Mouse (Mus musculus) heart, adult 2 months (tissue): ENCODE results near the gene Kat8. TPM values are rescaled to one million over a fixed set of nuclear protein-coding genes. Genes with fewer than 3 reads are reported as not detected.

Experiments
- DNase-seq, 2 experiments: peaks; one replicate each; pipeline ENCODE4 v3.0.0; 2021
- H3K27ac ChIP-seq: fragments of 200-600 bp; 2 replicates; pipeline ENCODE4 v1.8.1; 2022
- H3K27me3 ChIP-seq: fragments of 200-500 bp; 2 replicates; pipeline ENCODE4 v1.6.1; 2012; ENCODE audit warnings: mild to moderate bottlenecking, low read length, inconsistent platforms, mixed read lengths; ENCODE audit not compliant: control insufficient read depth, insufficient read depth
- H3K36me3 ChIP-seq: fragments of 200-500 bp; 2 replicates; pipeline ENCODE4 v1.6.1; 2012; ENCODE audit warnings: low read length, inconsistent platforms; ENCODE audit not compliant: control insufficient read depth, insufficient read depth
- H3K4me1 ChIP-seq: fragments of 200-500 bp; 2 replicates; pipeline ENCODE4 v1.6.1; 2011; ENCODE audit warnings: low read length; ENCODE audit not compliant: control insufficient read depth, insufficient read depth
- H3K4me3 ChIP-seq: fragments of 200-600 bp; 2 replicates; pipeline ENCODE4 v1.8.1; 2022
- H3K79me2 ChIP-seq: fragments of 200-500 bp; replicated peaks from 2 replicates; pipeline ENCODE4 v1.6.1; 2012; ENCODE audit warnings: mild to moderate bottlenecking, inconsistent platforms, low read length, moderate library complexity, mixed read lengths; ENCODE audit not compliant: control insufficient read depth, insufficient read depth
- H3K9ac ChIP-seq: fragments of 200-500 bp; 2 replicates; pipeline ENCODE4 v1.6.1; 2012; ENCODE audit warnings: low read depth, mild to moderate bottlenecking, control low read depth, inconsistent platforms, low read length, mixed read lengths
- CTCF ChIP-seq: fragments of 200-600 bp; IDR thresholded peaks from 2 replicates; pipeline ENCODE4 v1.8.1; 2022; ENCODE audit warnings: antibody characterized with exemption, mild to moderate bottlenecking, moderate library complexity
- EP300 ChIP-seq: fragments of 200-500 bp; IDR thresholded peaks from 2 replicates; pipeline ENCODE4 v1.6.1; 2011; ENCODE audit warnings: low read depth, low read length, control low read depth; ENCODE audit not compliant: insufficient read depth
- POLR2A ChIP-seq: fragments of 200-500 bp; IDR thresholded peaks from 2 replicates; pipeline ENCODE4 v1.6.1; 2011; ENCODE audit warnings: mild to moderate bottlenecking, low read depth, low read length, control low read depth; ENCODE audit not compliant: insufficient read depth
- WGBS: fragments of 180-500 bp; shearing (Covaris S2); methylation state at CpG from one replicate; pipeline ENCODE4 v1.1.7; 2018; 5-methylcytosine and 5-hydroxymethylcytosine counted together
- intact Hi-C: fragments of 180-260 bp; cut with DNase I; formaldehyde crosslinking; loops from one replicate; pipeline ENCODE4 v1.15.1; 2025
- polyA plus RNA-seq: library from polyadenylated mRNA; depleted of rRNA; stranded (reverse); fragments of >200 nt; gene quantifications from 2 replicates; pipeline ENCODE4 v1.2.3, GENCODE M21; 2012
- total RNA-seq, 2 experiments: library from RNA; stranded (reverse); gene quantifications; 2 replicates each; pipeline ENCODE4 v1.2.3; 2021

Gene Kat8
- total and polyA plus RNA-seq, 3 experiments = 10.1 to 14.6 (median 13.8) TPM

- H3K27me3 ChIP-seq = no peaks in the 10 kb centered on the region
- no peak for DNase-seq
- WGBS = 75% methylated on average over 12 of the region's 12 CpGs
- no peak overlapping the region for H3K27ac ChIP-seq
- intact Hi-C loops = no loop called here
- no peak for TF ChIP-seq POLR2A
- no peak for TF ChIP-seq CTCF
- no peak for TF ChIP-seq EP300
- peaks cover 5% of the 10 kb centered on the region for H3K4me1 ChIP-seq
- no peak overlapping the region for H3K4me3 ChIP-seq
- H3K79me2 ChIP-seq = peaks cover 5% of the 10 kb centered on the region
- no peaks in the 10 kb centered on the region; the same call in 1 of the 2 replicates for H3K36me3 ChIP-seq
- H3K9ac ChIP-seq = no peak overlapping the region
Measured at GRCm38 (mm10) chr7:127880431-127880830, 31.9 kb upstream of the Kat8 start.

GRCm38 (mm10) chr7:127885951-127886350 is 26.4 kb upstream of the Kat8 start:
- Histone ChIP-seq H3K36me3 (no peaks in the 10 kb centered on the region), H3K4me1 (peaks cover 3% of the 10 kb centered on the region), H3K79me2 (peaks cover 3% of the 10 kb centered on the region), H3K27ac (peak overlapping the region; percentile 9; the same call in 1 of the 2 replicates), H3K9ac (no peak overlapping the region), H3K27me3 (no peaks in the 10 kb centered on the region), H3K4me3 (no peak overlapping the region)
- WGBS = 35% methylated on average over 6 of the region's 6 CpGs
- no peak for TF ChIP-seq CTCF
- TF ChIP-seq POLR2A = no peak
- TF ChIP-seq EP300 = no peak
- DNase-seq = peak; percentile 77 to 86
- intact Hi-C loops = no loop called here

- H3K4me1 ChIP-seq = peaks cover 3% of the 10 kb centered on the region
- no peaks in the 10 kb centered on the region for H3K36me3 ChIP-seq
- TF ChIP-seq CTCF = no peak
- TF ChIP-seq EP300 = no peak
- no peak for TF ChIP-seq POLR2A
- no peak overlapping the region for H3K4me3 ChIP-seq
- intact Hi-C loops = no loop called here
- WGBS = 87% methylated on average over 6 of the region's 6 CpGs
- no peak for DNase-seq
- no peak overlapping the region for H3K9ac ChIP-seq
- peak overlapping the region; percentile 9; the same call in 1 of the 2 replicates for H3K27ac ChIP-seq
- peaks cover 3% of the 10 kb centered on the region for H3K79me2 ChIP-seq
- no peaks in the 10 kb centered on the region for H3K27me3 ChIP-seq
Measured at GRCm38 (mm10) chr7:127886551-127886950, 25.8 kb upstream of the Kat8 start.

GRCm38 (mm10) chr7:127887191-127887590 is 25.1 kb upstream of the Kat8 start:
- H3K27me3 ChIP-seq = no peaks in the 10 kb centered on the region
- 76% methylated on average over 8 of the region's 8 CpGs for WGBS
- peaks cover 3% of the 10 kb centered on the region for H3K4me1 ChIP-seq
- TF ChIP-seq POLR2A (no peak), CTCF (no peak), EP300 (no peak)
- no peak overlapping the region for H3K4me3 ChIP-seq
- intact Hi-C loops = no loop called here
- H3K27ac ChIP-seq = no peak overlapping the region
- no peak overlapping the region for H3K9ac ChIP-seq
- no peak for DNase-seq
- no peaks in the 10 kb centered on the region for H3K36me3 ChIP-seq
- H3K79me2 ChIP-seq = peaks cover 3% of the 10 kb centered on the region

- WGBS = 80% methylated on average over 3 of the region's 3 CpGs
Measured at GRCm38 (mm10) chr7:127887781-127888180, 24.5 kb upstream of the Kat8 start.

GRCm38 (mm10) chr7:127888821-127889220 is 23.5 kb upstream of the Kat8 start:
- intact Hi-C loops = no loop called here
- Histone ChIP-seq H3K36me3 (no peaks in the 10 kb centered on the region), H3K27ac (no peak overlapping the region), H3K79me2 (no peaks in the 10 kb centered on the region), H3K27me3 (no peaks in the 10 kb centered on the region), H3K9ac (no peak overlapping the region), H3K4me1 (peaks cover 3% of the 10 kb centered on the region), H3K4me3 (no peak overlapping the region)
- no peak for TF ChIP-seq POLR2A
- no peak for TF ChIP-seq EP300
- no peak for TF ChIP-seq CTCF
- no peak for DNase-seq
- 51% methylated on average over 3 of the region's 3 CpGs for WGBS

More at GRCm38 (mm10) chr7:127887781-127888180, 24.5 kb upstream of the Kat8 start:
- no peak for DNase-seq
- Histone ChIP-seq H3K27me3 (no peaks in the 10 kb centered on the region), H3K4me1 (peaks cover 3% of the 10 kb centered on the region), H3K4me3 (no peak overlapping the region), H3K27ac (no peak overlapping the region), H3K79me2 (peaks cover 2% of the 10 kb centered on the region), H3K36me3 (no peaks in the 10 kb centered on the region), H3K9ac (no peak overlapping the region)
- no peak for TF ChIP-seq POLR2A
- TF ChIP-seq CTCF = no peak
- no peak for TF ChIP-seq EP300
- intact Hi-C loops = no loop called here

- H3K27ac ChIP-seq = no peak within 1 kb of the TSS
- intact Hi-C loops = no loop called here
- no peak within 1 kb of the TSS for H3K9ac ChIP-seq
- H3K27me3 ChIP-seq = no peaks in the 10 kb centered on the region
- no peaks in the 10 kb centered on the region for H3K79me2 ChIP-seq
- no peaks in the 10 kb centered on the region; the same call in none of the 2 replicates for H3K4me1 ChIP-seq
- 59% methylated on average over 4 of the region's 4 CpGs for WGBS
- no peak within 1 kb of the TSS for H3K4me3 ChIP-seq
- no peak for DNase-seq
- H3K36me3 ChIP-seq = no peaks in the 10 kb centered on the region
- TF ChIP-seq EP300 (no peak), CTCF (no peak), POLR2A (no peak)
Measured at GRCm38 (mm10) chr7:127890798-127891197, 21.5 kb upstream of the Kat8 start, which contains the start of gene Prss53. Gene Prss53, minus strand, starts transcription at chr7:127890970.
